Mouse (Mus musculus) liver, embryonic 14.5 days (tissue): ENCODE results near the gene Agrn.

ENCODE experiments used
- CTCF ChIP-seq: IDR thresholded peaks from 2 replicates; pipeline ENCODE4 v1.5.1; 2016; ENCODE audit warnings: antibody characterized with exemption, low read depth, control low read depth
- EP300 ChIP-seq: IDR thresholded peaks from 2 replicates; pipeline ENCODE4 v1.6.1; 2016; ENCODE audit warnings: antibody characterized with exemption, low read depth

GRCm38 (mm10) chr4:156228393-156229024, 31.2 kb upstream of the Agrn start:
- no peak for TF ChIP-seq CTCF
- TF ChIP-seq EP300 = no peak
